Mouse (Mus musculus) MEL (cell line): ENCODE results near the gene Gm26727. TPM values are rescaled to one million over a fixed set of nuclear protein-coding genes. Genes with fewer than 3 reads are reported as not detected.

Experiments
- DNase-seq: peaks from one replicate; pipeline ENCODE4 v3.0.0; 2011; ENCODE audit warnings: low read depth, low spot score
- H3K27ac ChIP-seq: 2 replicates; pipeline ENCODE4 v1.5.1; 2012; ENCODE audit warnings: low read depth, mild to moderate bottlenecking, control low read depth, low read length, moderate library complexity; ENCODE audit not compliant: control insufficient read depth
- H3K27me3 ChIP-seq, 2 experiments: fragments of 150-350 bp in 1 of 2; sonication (generic) in 1 of 2; 2 replicates each; pipeline ENCODE4 v1.6.1; 2012; ENCODE audit warnings: low read length in 2 of 2, mild to moderate bottlenecking in 2 of 2, improper control_type of control experiment in 1 of 2, moderate library complexity in 1 of 2; ENCODE audit not compliant: insufficient read depth in 2 of 2, control insufficient read depth in 1 of 2
- H3K36me3 ChIP-seq, 2 experiments: 2 replicates each; pipeline ENCODE4 v1.6.1; 2012 to 2014; ENCODE audit warnings: low read length in 2 of 2, improper control_type of control experiment in 1 of 2, inconsistent platforms in 1 of 2, mild to moderate bottlenecking in 1 of 2; ENCODE audit not compliant: insufficient read depth in 2 of 2, control insufficient read depth in 1 of 2
- H3K4me1 ChIP-seq, 2 experiments: fragments of 150-350 bp in 1 of 2; sonication (generic) in 1 of 2; 2 replicates each; pipeline ENCODE4 v1.6.1; 2012; ENCODE audit warnings: low read length in 2 of 2, improper control_type of control experiment in 1 of 2, mild to moderate bottlenecking in 1 of 2; ENCODE audit not compliant: insufficient read depth in 2 of 2, control insufficient read depth in 1 of 2
- H3K4me3 ChIP-seq, 2 experiments: fragments of 150-350 bp in 1 of 2; sonication (generic) in 1 of 2; 2 replicates each; pipeline ENCODE4 v1.5.1; 2012; ENCODE audit warnings: low read depth in 2 of 2, low read length in 2 of 2, mild to moderate bottlenecking in 2 of 2, moderate library complexity in 2 of 2, control low read depth in 1 of 2, improper control_type of control experiment in 1 of 2; ENCODE audit not compliant: control insufficient read depth in 1 of 2, insufficient read depth in 1 of 2
- H3K79me2 ChIP-seq: 2 replicates; pipeline ENCODE4 v1.6.1; 2012; ENCODE audit warnings: mild to moderate bottlenecking, low read length, moderate library complexity; ENCODE audit not compliant: control insufficient read depth, poor library complexity, insufficient read depth
- H3K9ac ChIP-seq: 2 replicates; pipeline ENCODE4 v1.6.1; 2012; ENCODE audit warnings: low read depth, mild to moderate bottlenecking, control low read depth, low read length, moderate library complexity; ENCODE audit not compliant: control insufficient read depth, poor library complexity, severe bottlenecking
- H3K9me3 ChIP-seq: fragments of 150-350 bp; sonication (generic); replicated peaks from 2 replicates; pipeline ENCODE4 v1.6.1; 2012; ENCODE audit warnings: mild to moderate bottlenecking, low read length, improper control_type of control experiment, moderate library complexity; ENCODE audit not compliant: insufficient read depth
- BHLHE40 ChIP-seq: IDR thresholded peaks from 2 replicates; pipeline ENCODE4 v1.6.1; 2012; ENCODE audit warnings: low read depth, mild to moderate bottlenecking, inconsistent platforms, low read length, improper control_type of control experiment, borderline replicate concordance
- CHD1 ChIP-seq: IDR thresholded peaks from 2 replicates; pipeline ENCODE4 v1.6.1; 2012; ENCODE audit warnings: low read depth, mild to moderate bottlenecking, inconsistent platforms, low read length, improper control_type of control experiment
- CHD2 ChIP-seq: IDR thresholded peaks from 2 replicates; pipeline ENCODE4 v1.6.1; 2011; ENCODE audit warnings: low read length, improper control_type of control experiment
- CTCF ChIP-seq, 3 experiments: IDR thresholded peaks in 2 of 3; conservative IDR thresholded peaks in 1 of 3; 2 replicates each; pipeline ENCODE4 v1.5.1; 2011 to 2012; ENCODE audit warnings: low read length in 3 of 3, low read depth in 2 of 3, mild to moderate bottlenecking in 2 of 3, improper control_type of control experiment in 1 of 3, inconsistent platforms in 1 of 3, mixed read lengths in 1 of 3, moderate library complexity in 1 of 3; ENCODE audit not compliant: control insufficient read depth in 1 of 3, insufficient read depth in 1 of 3, poor library complexity in 1 of 3, severe bottlenecking in 1 of 3
- E2F4 ChIP-seq: IDR thresholded peaks from 2 replicates; pipeline ENCODE4 v1.6.1; 2011; ENCODE audit warnings: low read depth, low read length, improper control_type of control experiment, borderline replicate concordance
- ELF1 ChIP-seq: IDR thresholded peaks from 2 replicates; pipeline ENCODE4 v1.6.1; 2014; ENCODE audit warnings: low read depth, mild to moderate bottlenecking, inconsistent platforms, low read length, improper control_type of control experiment, moderate library complexity
- EP300 ChIP-seq, 2 experiments: IDR thresholded peaks; 2 replicates each; pipeline ENCODE4 v1.6.1; 2011; ENCODE audit warnings: improper control_type of control experiment in 2 of 2, low read length in 2 of 2, low read depth in 1 of 2, mild to moderate bottlenecking in 1 of 2
- ETS1 ChIP-seq: IDR thresholded peaks from 2 replicates; pipeline ENCODE4 v1.6.1; 2012; ENCODE audit warnings: low read depth, mild to moderate bottlenecking, inconsistent platforms, low read length, improper control_type of control experiment, moderate library complexity
- GABPA ChIP-seq: IDR thresholded peaks from 2 replicates; pipeline ENCODE4 v1.6.1; 2012; ENCODE audit warnings: low read depth, mild to moderate bottlenecking, inconsistent platforms, low read length, improper control_type of control experiment, moderate library complexity
- GATA1 ChIP-seq: IDR thresholded peaks from 2 replicates; pipeline ENCODE4 v1.6.1; 2011; ENCODE audit warnings: low read depth, low read length, improper control_type of control experiment
- JUND ChIP-seq: IDR thresholded peaks from 2 replicates; pipeline ENCODE4 v1.6.1; 2011; ENCODE audit warnings: low read depth, mild to moderate bottlenecking, improper control_type of control experiment, low read length
- KAT2A ChIP-seq: conservative IDR thresholded peaks from 2 replicates; pipeline ENCODE4 v1.6.1; 2012; ENCODE audit warnings: low read depth, low read length, improper control_type of control experiment, inconsistent platforms
- MAX ChIP-seq: IDR thresholded peaks from 2 replicates; pipeline ENCODE4 v1.6.1; 2011; ENCODE audit warnings: low read length, improper control_type of control experiment
- MAZ ChIP-seq: IDR thresholded peaks from 2 replicates; pipeline ENCODE4 v1.6.1; 2012; ENCODE audit warnings: low read depth, mild to moderate bottlenecking, inconsistent platforms, low read length, improper control_type of control experiment
- MXI1 ChIP-seq: IDR thresholded peaks from 2 replicates; pipeline ENCODE4 v1.6.1; 2011; ENCODE audit warnings: mild to moderate bottlenecking, low read depth, low read length, improper control_type of control experiment
- MYB ChIP-seq: IDR thresholded peaks from 2 replicates; pipeline ENCODE4 v1.6.1; 2011; ENCODE audit warnings: mild to moderate bottlenecking, low read depth, low read length, improper control_type of control experiment
- MYC ChIP-seq: IDR thresholded peaks from 2 replicates; pipeline ENCODE4 v1.6.1; 2011; ENCODE audit warnings: low read depth, mild to moderate bottlenecking, low read length, improper control_type of control experiment, moderate library complexity
- NELFE ChIP-seq: IDR thresholded peaks from 2 replicates; pipeline ENCODE4 v1.6.1; 2011; ENCODE audit warnings: low read depth, low read length, improper control_type of control experiment
- POLR2A ChIP-seq, 2 experiments: IDR thresholded peaks; 2 replicates each; pipeline ENCODE4 v1.6.1; 2011 to 2012; ENCODE audit warnings: low read length in 2 of 2, mild to moderate bottlenecking in 2 of 2, control low read depth in 1 of 2, improper control_type of control experiment in 1 of 2, low read depth in 1 of 2, moderate library complexity in 1 of 2; ENCODE audit not compliant: control insufficient read depth in 1 of 2, insufficient read depth in 1 of 2, poor library complexity in 1 of 2
- POLR2AphosphoS5 ChIP-seq: IDR thresholded peaks from 2 replicates; pipeline ENCODE4 v1.6.1; 2012; ENCODE audit warnings: low read depth, borderline replicate concordance, mild to moderate bottlenecking, inconsistent platforms, low read length, moderate library complexity, mixed read lengths
- RCOR1 ChIP-seq: IDR thresholded peaks from 2 replicates; pipeline ENCODE4 v1.6.1; 2012; ENCODE audit warnings: low read depth, mild to moderate bottlenecking, inconsistent platforms, low read length, improper control_type of control experiment
- SIN3A ChIP-seq: IDR thresholded peaks from 2 replicates; pipeline ENCODE4 v1.6.1; 2012; ENCODE audit warnings: low read length, improper control_type of control experiment, inconsistent platforms
- SMC3 ChIP-seq: IDR thresholded peaks from 2 replicates; pipeline ENCODE4 v1.6.1; 2011; ENCODE audit warnings: low read depth, low read length, improper control_type of control experiment
- TBP ChIP-seq: IDR thresholded peaks from 2 replicates; pipeline ENCODE4 v1.8.0; 2011; ENCODE audit warnings: low read depth, low read length, improper control_type of control experiment
- TCF12 ChIP-seq: IDR thresholded peaks from 2 replicates; pipeline ENCODE4 v1.6.1; 2014; ENCODE audit warnings: low read depth, mild to moderate bottlenecking, inconsistent platforms, low read length, improper control_type of control experiment, moderate library complexity
- UBTF ChIP-seq: IDR thresholded peaks from 2 replicates; pipeline ENCODE4 v1.6.1; 2012; ENCODE audit warnings: low read depth, mild to moderate bottlenecking, inconsistent platforms, low read length, improper control_type of control experiment, moderate library complexity, borderline replicate concordance; ENCODE audit not compliant: insufficient read depth
- USF1 ChIP-seq: IDR thresholded peaks from 2 replicates; pipeline ENCODE4 v1.6.1; 2014; ENCODE audit warnings: low read depth, mild to moderate bottlenecking, inconsistent platforms, low read length, improper control_type of control experiment, moderate library complexity
- ZC3H11A ChIP-seq: IDR thresholded peaks from 2 replicates; pipeline ENCODE4 v1.6.1; 2012; ENCODE audit warnings: low read depth, mild to moderate bottlenecking, inconsistent platforms, low read length, improper control_type of control experiment
- ZNF384 ChIP-seq: IDR thresholded peaks from 2 replicates; pipeline ENCODE4 v1.6.1; 2012; ENCODE audit warnings: low read depth, mild to moderate bottlenecking, inconsistent platforms, low read length, improper control_type of control experiment
- polyA plus RNA-seq, 2 experiments: library from polyadenylated mRNA; stranded (reverse) in 1 of 2; unstranded in 1 of 2; fragments of >175 nt in 1 of 2; fragments of >200 nt in 1 of 2; gene quantifications; 2 replicates each; pipeline versions ENCODE4 v1.2.1 to v1.2.4; 2012; ENCODE audit warnings: low replicate concordance in 2 of 2, low read depth in 1 of 2; ENCODE audit not compliant: insufficient read length in 2 of 2, insufficient read depth in 1 of 2, missing spikeins in 1 of 2
- total RNA-seq: library from RNA; depleted of rRNA; stranded (reverse); fragments of 300-350 nt; gene quantifications from 2 replicates; pipeline ENCODE4 v1.2.3, GENCODE M21; 2012; rRNA removed

Gm26727 gene
- total RNA-seq = not detected in 2 replicates
- polyA plus RNA-seq = not detected

DNA sequence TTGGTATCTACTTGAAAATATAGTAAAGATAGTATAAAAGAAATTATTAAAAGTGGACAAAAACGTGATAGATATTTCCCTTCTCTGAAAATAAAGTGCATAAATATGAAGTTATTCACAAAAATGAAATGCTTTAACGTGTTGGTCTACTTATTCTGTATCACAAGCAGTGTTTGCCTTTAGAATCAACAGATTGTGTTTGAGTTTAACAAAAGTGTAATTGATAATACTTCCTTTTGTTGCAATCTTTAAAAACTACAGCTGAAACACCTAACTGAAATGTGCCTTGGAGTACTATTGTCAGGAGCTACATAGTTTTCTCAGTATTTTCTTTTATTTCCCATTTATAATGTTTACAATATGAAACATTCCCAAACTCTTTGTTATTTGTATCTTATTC is at the start of gene Gm26727:
Gm26727 (minus strand) TSS at position 101 of the 400 bp plus-strand sequence.
- no peaks in the 10 kb centered on the region for H3K4me1 ChIP-seq
- DNase-seq = no peak
- H3K4me3 ChIP-seq = no peak within 1 kb of the TSS
- no peaks in the 10 kb centered on the region for H3K36me3 ChIP-seq
- TF ChIP-seq POLR2A (IDR thresholded peaks at IDR 0.05; ENCODE audit: control insufficient read depth in 1 of 2, insufficient read depth in 1 of 2, low read depth in 1 of 2, low read length in 2 of 2, poor library complexity in 1 of 2) (no peak), CTCF (IDR thresholded peaks at IDR 0.05 in 2 of 3, conservative IDR thresholded peaks at IDR 0.05 in 1 of 3; ENCODE audit: control insufficient read depth in 1 of 3, insufficient read depth in 1 of 3, low read depth in 2 of 3, low read length in 3 of 3, poor library complexity in 1 of 3, severe bottlenecking in 1 of 3) (no peak), MAZ (no peak), JUND (no peak), ZNF384 (no peak), SIN3A (no peak), E2F4 (no peak), ELF1 (no peak), USF1 (no peak), MYB (no peak), MXI1 (no peak), MYC (no peak), CHD1 (no peak), BHLHE40 (no peak), MAX (no peak), GATA1 (no peak), GABPA (no peak)
- H3K79me2 ChIP-seq = no peaks in the 10 kb centered on the region
- no peaks in the 10 kb centered on the region for H3K27me3 ChIP-seq
- no peaks in the 10 kb centered on the region for H3K9me3 ChIP-seq
- H3K9ac ChIP-seq = no peak within 1 kb of the TSS
- no peak within 1 kb of the TSS for H3K27ac ChIP-seq

DNA sequence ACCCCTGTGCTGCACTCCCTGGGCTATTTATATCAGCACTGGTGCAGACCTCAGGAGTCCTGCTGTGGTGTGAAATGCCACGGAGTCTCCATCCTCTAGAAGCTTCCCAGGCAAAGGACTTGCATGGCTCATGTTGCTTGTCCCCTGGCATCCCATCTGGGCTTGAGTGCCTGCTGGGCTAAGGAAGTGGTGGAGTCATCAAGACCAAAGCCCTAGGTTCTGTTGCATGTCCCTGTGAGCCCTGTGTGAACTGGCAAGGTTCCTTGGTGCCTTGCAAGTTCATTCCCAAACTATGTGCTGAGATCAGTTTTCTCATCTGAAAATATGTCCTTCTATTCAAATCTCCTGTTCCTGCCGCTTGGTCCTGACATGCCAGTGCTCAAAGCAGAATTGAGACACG is 48.1 kb upstream of the Gm26727 start:
- no peak for TF ChIP-seq BHLHE40
- TF ChIP-seq ZC3H11A = no peak
- no peak for TF ChIP-seq SMC3
- TF ChIP-seq SIN3A = no peak
- TF ChIP-seq CHD2 = no peak
- no peak for TF ChIP-seq ZNF384
- no peak for TF ChIP-seq JUND
- TF ChIP-seq RCOR1 = no peak
- no peak for TF ChIP-seq EP300 (IDR thresholded peaks at IDR 0.05; ENCODE audit: low read depth in 1 of 2, low read length in 2 of 2)
- no peak for TF ChIP-seq POLR2AphosphoS5
- TF ChIP-seq ETS1 = no peak
- TF ChIP-seq KAT2A = no peak
- no peak for TF ChIP-seq E2F4
- no peak for TF ChIP-seq TCF12
- no peak for TF ChIP-seq USF1
- TF ChIP-seq MYB = no peak
- TF ChIP-seq TBP = no peak
- TF ChIP-seq NELFE = no peak
- TF ChIP-seq UBTF = no peak
- no peak for TF ChIP-seq MAX
- Histone ChIP-seq H3K27me3 (no peaks in the 10 kb centered on the region), H3K36me3 (no peaks in the 10 kb centered on the region), H3K9me3 (no peaks in the 10 kb centered on the region), H3K4me3 (no peak overlapping the region), H3K79me2 (no peaks in the 10 kb centered on the region), H3K27ac (no peak overlapping the region), H3K9ac (no peak overlapping the region), H3K4me1 (no peaks in the 10 kb centered on the region)
- no peak for DNase-seq
